Mouse (Mus musculus) lung, postnatal 0 days (tissue): ENCODE measurements at regions not wholly inside any gene's neighbourhood (a gene's known extent, or its start where the extent isn't known, plus 50 kb on each side); places are given as distances from the start of the nearest gene placed in this dataset.

ENCODE experiments used
- CTCF ChIP-seq: IDR thresholded peaks from 2 replicates; pipeline ENCODE4 v1.5.1; 2016; ENCODE audit warnings: antibody characterized with exemption, mild to moderate bottlenecking
- EP300 ChIP-seq: IDR thresholded peaks from 2 replicates; pipeline ENCODE4 v1.6.1; 2016; ENCODE audit warnings: antibody characterized with exemption, mild to moderate bottlenecking, control low read depth

DNA sequence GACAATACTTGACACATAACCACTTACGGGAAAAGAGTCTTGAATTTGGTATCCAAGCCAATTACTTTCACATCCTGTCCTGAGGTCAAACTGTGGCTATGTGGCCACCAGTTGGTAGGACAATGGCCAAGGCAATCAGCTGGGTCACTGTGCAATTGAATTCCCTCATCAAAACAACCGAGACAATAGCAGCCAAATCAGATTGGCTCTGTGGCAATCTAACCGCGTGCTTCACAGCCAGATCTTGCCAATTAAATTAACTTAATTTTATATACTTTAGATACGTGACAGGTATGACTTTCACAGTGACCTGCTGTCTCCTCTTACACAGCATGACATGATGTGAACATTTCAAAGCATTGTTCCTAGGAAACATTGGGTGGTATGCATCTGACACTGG lies 74.5 kb upstream of the Osmr start:
- no peak for TF ChIP-seq CTCF
- TF ChIP-seq EP300, result 0 out of 2 replicates have a peak, but pooled peaks have one; percentile 22
